Mouse (Mus musculus): ENCODE data around the gene Rubcnl.

The Rubcnl gene

GRCm38 (mm10) chr14:75015856-75016714, at the start of gene Rubcnl:
Rubcnl (plus strand) TSS chr14:75016027.
- peak; percentile 48 to 71 for DNase-seq (ENCODE audit: low read depth in 2 of 2, low spot score in 2 of 2)

- DNase-seq (ENCODE audit: low read depth in 2 of 2, low spot score in 2 of 2): no peak
Observed at GRCm38 (mm10) chr14:74972216-74972615, 43.6 kb upstream of the Rubcnl start.

GRCm38 (mm10) chr14:74972687-74973086, 43.1 kb upstream of the Rubcnl start:
- no peak for DNase-seq (ENCODE audit: low read depth in 2 of 2, low spot score in 2 of 2)

GRCm38 (mm10) chr14:74974136-74974651, 41.6 kb upstream of the Rubcnl start:
- DNase-seq (ENCODE audit: low read depth in 2 of 2, low spot score in 2 of 2): no peak

- DNase-seq (ENCODE audit: low read depth in 2 of 2, low spot score in 2 of 2): no peak
Observed at GRCm38 (mm10) chr14:74976972-74977371, 38.9 kb upstream of the Rubcnl start.

GRCm38 (mm10) chr14:74981016-74981415, 34.8 kb upstream of the Rubcnl start:
- DNase-seq (ENCODE audit: low read depth in 2 of 2, low spot score in 2 of 2): no peak

- no peak for DNase-seq (ENCODE audit: low read depth in 2 of 2, low spot score in 2 of 2)
Observed at GRCm38 (mm10) chr14:74983079-74983478, 32.7 kb upstream of the Rubcnl start.

- peak; percentile 25 to 51 for DNase-seq (ENCODE audit: low read depth in 2 of 2, low spot score in 2 of 2)
Observed at GRCm38 (mm10) chr14:74984817-74985391, 30.9 kb upstream of the Rubcnl start.

- DNase-seq (ENCODE audit: low read depth in 2 of 2, low spot score in 2 of 2): no peak
Observed at GRCm38 (mm10) chr14:74985658-74986057, 30.2 kb upstream of the Rubcnl start.

GRCm38 (mm10) chr14:74986527-74986926, 29.3 kb upstream of the Rubcnl start:
- no peak for DNase-seq (ENCODE audit: low read depth in 2 of 2, low spot score in 2 of 2)

- DNase-seq (ENCODE audit: low read depth in 2 of 2, low spot score in 2 of 2): no peak
Observed at GRCm38 (mm10) chr14:74989322-74989721, 26.5 kb upstream of the Rubcnl start.

- DNase-seq (ENCODE audit: low read depth in 2 of 2, low spot score in 2 of 2): no peak
Observed at GRCm38 (mm10) chr14:74989909-74990308, 25.9 kb upstream of the Rubcnl start.

- peak; percentile 12 to 59 for DNase-seq (ENCODE audit: low read depth in 2 of 2, low spot score in 2 of 2)
Observed at GRCm38 (mm10) chr14:74990504-74990903, 25.3 kb upstream of the Rubcnl start.

- no peak for DNase-seq (ENCODE audit: low read depth in 2 of 2, low spot score in 2 of 2)
Observed at GRCm38 (mm10) chr14:74996556-74996955, 19.3 kb upstream of the Rubcnl start.

- no peak for DNase-seq (ENCODE audit: low read depth in 2 of 2, low spot score in 2 of 2)
Observed at GRCm38 (mm10) chr14:74997041-74997440, 18.8 kb upstream of the Rubcnl start.

- no peak for DNase-seq (ENCODE audit: low read depth in 2 of 2, low spot score in 2 of 2)
Observed at GRCm38 (mm10) chr14:75001364-75001763, 14.5 kb upstream of the Rubcnl start.

- no peak for DNase-seq (ENCODE audit: low read depth in 2 of 2, low spot score in 2 of 2)
Observed at GRCm38 (mm10) chr14:75003356-75003755, 12.5 kb upstream of the Rubcnl start.

GRCm38 (mm10) chr14:75005478-75006199, 10.2 kb upstream of the Rubcnl start:
- DNase-seq (ENCODE audit: low read depth in 2 of 2, low spot score in 2 of 2): no peak

GRCm38 (mm10) chr14:75010346-75010745, 5.5 kb upstream of the Rubcnl start:
- DNase-seq (ENCODE audit: low read depth in 2 of 2, low spot score in 2 of 2): no peak

GRCm38 (mm10) chr14:75010986-75011655, 4.7 kb upstream of the Rubcnl start:
- DNase-seq (ENCODE audit: low read depth in 2 of 2, low spot score in 2 of 2): no peak

- no peak for DNase-seq (ENCODE audit: low read depth in 2 of 2, low spot score in 2 of 2)
Observed at GRCm38 (mm10) chr14:75016715-75017020, 841 bp downstream of the Rubcnl start.
